Mouse (Mus musculus) retina, postnatal 1 day (tissue): ENCODE data around the gene Coro1c.

Experiments
- DNase-seq: peaks from one replicate; pipeline ENCODE4 v3.0.0-alpha.2; 2012

The Coro1c gene

GRCm38 (mm10) chr5:113908592-113909441 is at the start of gene Coro1c:
TSS of gene Coro1c (minus strand) at chr5:113908758.
- peak; percentile 98 for DNase-seq

GRCm38 (mm10) chr5:113956510-113956909 is 48.0 kb upstream of the Coro1c start:
- peak; percentile 84 for DNase-seq

GRCm38 (mm10) chr5:113955691-113956090 is 47.1 kb upstream of the Coro1c start:
- no peak for DNase-seq

GRCm38 (mm10) chr5:113955281-113955680 is 46.7 kb upstream of the Coro1c start:
- DNase-seq: no peak

GRCm38 (mm10) chr5:113954421-113954820 is 45.9 kb upstream of the Coro1c start:
- peak; percentile 87 for DNase-seq

- DNase-seq: no peak
These were observed 44.0 kb upstream of the Coro1c start for GRCm38 (mm10) chr5:113952519-113952918.

- DNase-seq: no peak
These were observed 43.1 kb upstream of the Coro1c start for GRCm38 (mm10) chr5:113951693-113952071.

GRCm38 (mm10) chr5:113950786-113951692 is 42.5 kb upstream of the Coro1c start:
- no peak for DNase-seq

- no peak for DNase-seq
These were observed 41.6 kb upstream of the Coro1c start for GRCm38 (mm10) chr5:113950133-113950532.

GRCm38 (mm10) chr5:113947280-113947679 is 38.7 kb upstream of the Coro1c start:
- no peak for DNase-seq

GRCm38 (mm10) chr5:113945126-113945525 is 36.6 kb upstream of the Coro1c start:
- no peak for DNase-seq

GRCm38 (mm10) chr5:113943328-113943727 is 34.8 kb upstream of the Coro1c start:
- peak; percentile 59 for DNase-seq

- peak; percentile 55 for DNase-seq
These were observed 34.0 kb upstream of the Coro1c start for GRCm38 (mm10) chr5:113942580-113942979.

- DNase-seq: no peak
These were observed 30.8 kb upstream of the Coro1c start for GRCm38 (mm10) chr5:113939263-113939900.

- no peak for DNase-seq
These were observed 29.1 kb upstream of the Coro1c start for GRCm38 (mm10) chr5:113937650-113938049.

GRCm38 (mm10) chr5:113933889-113934288 is 25.3 kb upstream of the Coro1c start:
- DNase-seq: no peak

GRCm38 (mm10) chr5:113933480-113933879 is 24.9 kb upstream of the Coro1c start:
- peak; percentile 37 for DNase-seq

- no peak for DNase-seq
These were observed 23.8 kb upstream of the Coro1c start for GRCm38 (mm10) chr5:113932310-113932709.

- peak; percentile 45 for DNase-seq
These were observed 22.4 kb upstream of the Coro1c start for GRCm38 (mm10) chr5:113930648-113931609.

GRCm38 (mm10) chr5:113929950-113930647 is 21.5 kb upstream of the Coro1c start:
- DNase-seq: no peak

- no peak for DNase-seq
These were observed 21.0 kb upstream of the Coro1c start for GRCm38 (mm10) chr5:113929526-113929925.
